Mouse (Mus musculus): Measurements from ENCODE around the gene Slc6a2. TPM values are rescaled to one million over a fixed set of nuclear protein-coding genes. Genes with fewer than 3 reads are reported as not detected.

Slc6a2 gene
- polyA plus RNA-seq, 1 experiment: not detected

DNA sequence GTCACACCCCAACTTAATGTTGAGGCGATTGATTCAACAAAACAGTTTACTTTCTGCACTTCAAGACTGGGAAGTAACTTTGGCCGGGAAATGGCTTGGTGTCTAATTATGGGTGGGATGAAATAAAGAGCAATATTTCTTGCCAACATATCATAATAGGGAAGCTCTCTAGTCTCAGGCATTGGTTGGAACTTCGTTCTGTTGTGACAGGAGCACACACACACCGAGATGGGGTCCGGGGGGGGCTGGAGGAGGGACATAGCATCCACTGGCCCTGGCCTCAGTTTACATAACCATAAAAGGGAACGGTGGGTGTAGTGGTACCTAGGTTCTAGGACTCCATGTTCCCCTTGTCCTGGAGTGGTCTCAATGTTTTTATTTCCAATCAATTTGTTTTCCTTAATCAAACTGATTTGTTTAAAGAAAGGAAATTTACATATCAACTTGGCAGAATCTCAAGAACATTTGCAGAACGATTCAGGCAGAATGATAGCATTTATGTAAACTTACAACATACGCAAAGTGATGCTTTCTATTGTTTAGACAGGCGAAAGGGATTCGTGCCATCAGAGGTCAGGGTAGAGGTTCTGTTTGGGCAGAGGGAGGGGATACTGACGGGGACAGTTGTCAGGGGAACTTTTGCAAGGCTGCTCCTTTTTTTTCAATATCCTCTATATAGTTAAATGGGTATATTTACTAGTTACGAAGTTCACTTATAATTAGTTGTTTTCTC lies 9.1 kb upstream of the Slc6a2 start:
- Histone ChIP-seq H3K4me3 (ENCODE audit: low read depth, low read length) (no peak overlapping the region), H3K36me3 (ENCODE audit: control insufficient read depth, insufficient read depth, low read length) (no peaks in the 10 kb centered on the region), H3K27ac (ENCODE audit: insufficient read depth, low read depth, low read length) (no peak overlapping the region), H3K4me1 (ENCODE audit: control insufficient read depth, insufficient read depth, insufficient read length, low read length) (no peaks in the 10 kb centered on the region), H3K27me3 (ENCODE audit: control insufficient read depth, insufficient read depth, low read length) (no peaks in the 10 kb centered on the region)
- TF ChIP-seq CTCF (IDR thresholded peaks at IDR 0.05; ENCODE audit: extremely low read depth, insufficient read length, insufficient replicate concordance, low read depth, low read length) (no peak), POLR2A (IDR thresholded peaks at IDR 0.05; ENCODE audit: low read depth, low read length) (no peak)
- WGBS: 53% methylated on average over 12 of the region's 12 CpGs

DNA sequence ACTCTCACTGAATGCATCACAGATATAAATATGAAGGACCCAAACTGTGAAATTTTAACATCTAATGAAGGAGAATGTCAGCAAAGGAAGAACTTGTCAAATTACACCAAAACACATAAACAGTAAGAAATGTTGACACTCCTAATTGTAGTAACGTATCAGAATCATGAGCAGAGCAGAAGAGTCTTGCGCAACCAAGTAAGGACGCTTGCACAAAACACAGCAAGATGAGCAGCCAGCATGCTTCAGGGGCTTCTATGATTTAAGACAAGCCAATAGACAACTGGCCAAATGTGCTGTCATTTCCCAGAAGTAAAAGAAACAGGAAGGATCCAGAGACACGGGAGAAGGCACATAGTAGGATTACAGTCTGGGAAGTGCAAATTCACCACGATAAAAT lies 5.8 kb upstream of the Slc6a2 start:
- Histone ChIP-seq H3K36me3 (ENCODE audit: control insufficient read depth, insufficient read depth, low read length) (no peaks in the 10 kb centered on the region), H3K4me1 (ENCODE audit: control insufficient read depth, insufficient read depth, insufficient read length, low read length) (no peaks in the 10 kb centered on the region), H3K27ac (ENCODE audit: insufficient read depth, low read depth, low read length) (no peak overlapping the region), H3K4me3 (ENCODE audit: low read depth, low read length) (no peak overlapping the region), H3K27me3 (ENCODE audit: control insufficient read depth, insufficient read depth, low read length) (no peaks in the 10 kb centered on the region)
- WGBS: 72% methylated on average over 5 of the region's 5 CpGs
- no peak for TF ChIP-seq CTCF (IDR thresholded peaks at IDR 0.05; ENCODE audit: extremely low read depth, insufficient read length, insufficient replicate concordance, low read depth, low read length)
- no peak for TF ChIP-seq POLR2A (IDR thresholded peaks at IDR 0.05; ENCODE audit: low read depth, low read length)

DNA sequence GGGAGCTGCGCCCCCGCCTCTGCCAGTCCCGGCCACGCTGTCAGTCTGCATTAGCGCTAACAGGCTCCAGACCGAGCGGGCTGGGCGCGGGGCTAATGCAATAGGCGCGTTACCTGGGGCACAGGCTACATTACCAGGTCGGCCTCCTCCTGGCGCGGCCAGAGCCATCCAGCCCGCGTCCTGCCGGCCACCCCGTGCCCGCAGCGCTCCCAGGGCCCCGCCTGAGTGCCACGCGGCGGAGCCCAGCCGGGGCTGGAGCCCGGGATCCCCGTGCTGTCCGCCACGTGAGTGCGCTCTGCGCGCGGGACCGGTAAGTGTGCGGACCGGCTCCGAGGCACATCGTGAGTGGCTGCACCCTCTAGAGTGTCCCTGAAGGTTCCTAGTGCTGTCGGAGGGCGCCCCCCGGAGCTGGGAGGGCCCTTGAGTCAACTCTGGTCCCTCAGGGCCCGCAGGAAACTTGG lies 602 bp downstream of the Slc6a2 start:
- Histone ChIP-seq H3K4me1 (ENCODE audit: control insufficient read depth, insufficient read depth, insufficient read length, low read length) (no peaks in the 10 kb centered on the region), H3K27ac (ENCODE audit: insufficient read depth, low read depth, low read length) (no peak overlapping the region), H3K27me3 (ENCODE audit: control insufficient read depth, insufficient read depth, low read length) (peaks cover 7% of the 10 kb centered on the region), H3K36me3 (ENCODE audit: control insufficient read depth, insufficient read depth, low read length) (no peaks in the 10 kb centered on the region), H3K4me3 (ENCODE audit: low read depth, low read length) (no peak overlapping the region)
- TF ChIP-seq POLR2A (IDR thresholded peaks at IDR 0.05; ENCODE audit: low read depth, low read length): no peak
- no peak for TF ChIP-seq CTCF (IDR thresholded peaks at IDR 0.05; ENCODE audit: extremely low read depth, insufficient read length, insufficient replicate concordance, low read depth, low read length)
- WGBS: 2% methylated on average over 42 of the region's 42 CpGs

DNA sequence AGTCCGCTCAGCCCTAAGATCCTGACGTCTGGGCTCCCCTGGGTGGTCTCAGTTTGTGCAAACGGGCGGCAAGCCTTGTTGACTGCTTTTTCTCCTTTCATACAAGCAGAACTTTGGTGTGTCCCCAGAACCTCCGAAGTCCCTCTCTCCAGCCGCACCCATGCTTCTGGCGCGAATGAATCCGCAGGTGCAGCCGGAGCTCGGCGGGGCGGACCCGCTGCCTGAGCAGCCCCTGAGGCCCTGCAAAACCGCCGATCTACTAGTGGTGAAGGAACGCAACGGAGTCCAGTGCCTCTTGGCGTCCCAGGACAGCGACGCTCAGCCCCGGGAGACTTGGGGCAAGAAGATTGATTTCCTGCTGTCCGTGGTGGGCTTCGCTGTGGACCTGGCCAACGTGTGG lies 1.2 kb downstream of the Slc6a2 start:
- Histone ChIP-seq H3K4me1 (ENCODE audit: control insufficient read depth, insufficient read depth, insufficient read length, low read length) (no peaks in the 10 kb centered on the region), H3K4me3 (ENCODE audit: low read depth, low read length) (no peak overlapping the region), H3K27ac (ENCODE audit: insufficient read depth, low read depth, low read length) (no peak overlapping the region), H3K27me3 (ENCODE audit: control insufficient read depth, insufficient read depth, low read length) (peaks cover 7% of the 10 kb centered on the region), H3K36me3 (ENCODE audit: control insufficient read depth, insufficient read depth, low read length) (no peaks in the 10 kb centered on the region)
- no peak for TF ChIP-seq POLR2A (IDR thresholded peaks at IDR 0.05; ENCODE audit: low read depth, low read length)
- no peak for TF ChIP-seq CTCF (IDR thresholded peaks at IDR 0.05; ENCODE audit: extremely low read depth, insufficient read length, insufficient replicate concordance, low read depth, low read length)
- 3% methylated on average over 25 of the region's 25 CpGs for WGBS

DNA sequence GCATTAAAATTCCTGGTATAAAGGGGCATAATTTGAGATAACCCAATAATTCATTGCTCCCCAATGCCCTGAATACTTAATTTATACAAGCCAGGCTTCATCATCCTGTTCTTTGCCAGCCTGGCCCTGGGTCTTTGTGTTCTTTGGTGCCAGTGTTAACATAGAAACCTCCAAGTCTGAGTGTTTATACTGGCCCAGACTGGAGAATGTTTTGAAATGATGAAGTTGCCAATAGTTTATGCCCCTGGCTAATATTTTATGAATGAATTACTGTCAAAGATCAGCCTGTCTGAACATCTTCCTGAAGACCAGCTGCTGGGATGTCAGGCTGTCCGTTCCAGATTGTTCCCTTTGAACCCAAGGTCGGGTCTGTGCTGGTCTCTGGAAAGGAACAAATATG lies 4.7 kb downstream of the Slc6a2 start:
- Histone ChIP-seq H3K27ac (ENCODE audit: insufficient read depth, low read depth, low read length) (no peak overlapping the region), H3K27me3 (ENCODE audit: control insufficient read depth, insufficient read depth, low read length) (peaks cover 7% of the 10 kb centered on the region), H3K4me3 (ENCODE audit: low read depth, low read length) (no peak overlapping the region), H3K4me1 (ENCODE audit: control insufficient read depth, insufficient read depth, insufficient read length, low read length) (no peaks in the 10 kb centered on the region), H3K36me3 (ENCODE audit: control insufficient read depth, insufficient read depth, low read length) (no peaks in the 10 kb centered on the region)
- 45% methylated on average over 2 of the region's 2 CpGs for WGBS
- TF ChIP-seq POLR2A (IDR thresholded peaks at IDR 0.05; ENCODE audit: low read depth, low read length): no peak
- no peak for TF ChIP-seq CTCF (IDR thresholded peaks at IDR 0.05; ENCODE audit: extremely low read depth, insufficient read length, insufficient replicate concordance, low read depth, low read length)

DNA sequence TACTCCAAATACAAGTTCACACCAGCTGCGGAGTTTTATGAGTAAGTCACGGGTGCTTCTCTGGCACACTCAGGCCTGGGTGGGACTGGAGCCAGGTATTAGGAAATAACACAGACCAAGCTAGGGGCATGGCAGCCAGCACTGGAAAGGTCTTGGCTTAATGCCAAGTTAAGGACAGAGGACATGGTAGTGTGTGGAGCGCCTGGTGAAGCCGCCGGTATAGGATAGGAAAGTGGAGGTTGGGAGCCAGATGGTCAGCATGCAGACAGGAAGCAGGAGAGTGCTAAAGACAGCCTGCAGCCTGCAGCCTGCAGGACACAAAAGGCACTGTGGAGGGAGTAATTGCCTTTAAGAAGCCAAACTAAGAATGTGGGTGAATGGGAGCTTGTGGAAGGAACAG lies 13.1 kb downstream of the Slc6a2 start:
- 54% methylated on average over 5 of the region's 5 CpGs for WGBS

DNA sequence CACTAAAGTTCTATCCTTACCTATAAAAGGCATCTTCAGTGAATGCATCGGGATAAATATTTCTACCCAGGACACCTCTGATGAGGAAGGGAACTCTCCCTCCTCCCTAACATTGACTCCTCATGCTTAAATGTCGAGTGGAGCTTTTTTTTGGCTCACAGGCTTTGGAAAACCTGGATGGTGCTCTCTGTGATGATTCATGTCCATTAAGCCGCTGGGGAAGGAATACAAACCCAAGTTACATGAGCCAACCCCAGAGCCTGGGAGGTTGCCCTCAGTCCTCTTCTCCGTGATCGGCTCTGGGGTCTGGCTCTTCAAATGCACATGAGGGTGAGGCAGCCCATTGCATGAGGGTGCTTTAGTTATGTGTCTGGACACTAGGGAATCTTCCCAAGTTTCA lies 16.8 kb downstream of the Slc6a2 start:
- H3K4me3 ChIP-seq (ENCODE audit: low read depth, low read length): no peak overlapping the region
- no peak overlapping the region for H3K27ac ChIP-seq (ENCODE audit: insufficient read depth, low read depth, low read length)
- no peaks in the 10 kb centered on the region for H3K36me3 ChIP-seq (ENCODE audit: control insufficient read depth, insufficient read depth, low read length)
- H3K4me1 ChIP-seq (ENCODE audit: control insufficient read depth, insufficient read depth, insufficient read length, low read length): no peaks in the 10 kb centered on the region
- TF ChIP-seq POLR2A (IDR thresholded peaks at IDR 0.05; ENCODE audit: low read depth, low read length): no peak
- no peak for TF ChIP-seq CTCF (IDR thresholded peaks at IDR 0.05; ENCODE audit: extremely low read depth, insufficient read length, insufficient replicate concordance, low read depth, low read length)
- H3K27me3 ChIP-seq (ENCODE audit: control insufficient read depth, insufficient read depth, low read length): no peaks in the 10 kb centered on the region
- 78% methylated on average over 5 of the region's 5 CpGs for WGBS

More for the DNA sequence above, 13.1 kb downstream of the Slc6a2 start:
- H3K36me3 ChIP-seq (ENCODE audit: control insufficient read depth, insufficient read depth, low read length): no peaks in the 10 kb centered on the region
- no peaks in the 10 kb centered on the region for H3K27me3 ChIP-seq (ENCODE audit: control insufficient read depth, insufficient read depth, low read length)
- H3K4me1 ChIP-seq (ENCODE audit: control insufficient read depth, insufficient read depth, insufficient read length, low read length): no peaks in the 10 kb centered on the region
- TF ChIP-seq CTCF (IDR thresholded peaks at IDR 0.05; ENCODE audit: extremely low read depth, insufficient read length, insufficient replicate concordance, low read depth, low read length) (no peak), POLR2A (IDR thresholded peaks at IDR 0.05; ENCODE audit: low read depth, low read length) (no peak)
- H3K27ac ChIP-seq (ENCODE audit: insufficient read depth, low read depth, low read length): no peak overlapping the region
- no peak overlapping the region for H3K4me3 ChIP-seq (ENCODE audit: low read depth, low read length)

Data from small intestine, adult 2 months (tissue).